ENCODE assay signal across 8 mouse cellular contexts in the genomic region with DNA sequence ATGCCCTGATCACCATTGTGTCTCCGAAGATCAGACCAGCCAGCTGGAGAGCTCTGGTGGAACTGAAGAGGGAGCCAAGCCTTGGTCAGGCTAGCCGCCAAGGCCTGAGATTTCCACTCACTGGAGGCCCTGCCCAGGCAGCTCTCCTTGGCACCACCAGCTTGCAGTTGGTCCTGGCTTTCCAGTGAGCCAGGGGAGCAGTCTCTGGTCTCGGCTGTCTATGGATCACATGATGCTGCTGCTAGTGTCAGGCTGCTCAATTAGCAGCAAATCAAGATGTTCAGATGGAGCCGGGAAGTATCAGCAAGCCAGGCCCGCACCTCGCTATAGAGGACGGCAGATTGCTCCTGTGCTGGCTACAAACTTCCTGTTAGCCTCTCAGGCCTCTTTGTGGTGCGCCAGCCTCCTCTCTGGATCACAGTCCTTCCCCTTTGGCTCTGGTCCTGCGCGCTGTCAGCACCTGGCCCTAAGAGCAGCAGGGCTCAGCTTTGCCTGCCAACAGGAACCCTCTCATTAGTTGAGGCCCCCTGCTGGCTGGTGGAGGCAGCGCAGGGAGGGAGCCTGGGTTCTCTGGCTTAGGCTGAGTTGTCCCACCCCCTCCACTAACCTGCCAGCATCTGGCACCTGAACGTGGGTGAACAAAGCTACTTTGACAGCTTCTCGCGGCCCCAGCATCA.
A peak's percentile ranks its signal among the peaks of the same experiment; 100 is the strongest.
DNase-seq lines count a peak whose midpoint lies in the region; ATAC-seq and TF ChIP-seq lines count a peak whose summit lies in the region.

No protein-coding gene starts in this region.

- no peak overlapping the region for H3K4me3 ChIP-seq in cerebellum, adult 2 months (replicated peaks; ENCODE audit: insufficient read depth, low read depth, low read length)
- H3K4me3 ChIP-seq in forebrain, embryonic 16.5 days (replicated peaks; ENCODE audit: low read length): no peak overlapping the region
- H3K4me3 ChIP-seq in heart, postnatal 0 days (ENCODE audit: low read depth, low read length): no peak overlapping the region
- H3K4me3 ChIP-seq in liver, postnatal 0 days (ENCODE audit: low read depth, low read length): no peak overlapping the region

- 3% methylated on average over 14 of the region's 14 CpGs for WGBS in cerebellum, adult 2 months
- 11% methylated on average over 14 of the region's 14 CpGs for WGBS in forebrain, embryonic 16.5 days
- 11% methylated on average over 14 of the region's 14 CpGs for WGBS in heart, postnatal 0 days
- WGBS in liver, postnatal 0 days (ENCODE audit: insufficient replicate concordance): 22% methylated on average over 14 of the region's 14 CpGs

- no peaks in the 10 kb centered on the region for H3K9me3 ChIP-seq in forebrain, embryonic 16.5 days (ENCODE audit: control insufficient read depth, low read length)
- no peaks in the 10 kb centered on the region for H3K9me3 ChIP-seq in heart, postnatal 0 days (replicated peaks; ENCODE audit: control insufficient read depth, low read length)
- no peaks in the 10 kb centered on the region for H3K9me3 ChIP-seq in liver, postnatal 0 days (ENCODE audit: low read length)

- H3K36me3 ChIP-seq in forebrain, embryonic 16.5 days (ENCODE audit: control insufficient read depth, insufficient read depth): no peaks in the 10 kb centered on the region
- no peaks in the 10 kb centered on the region for H3K36me3 ChIP-seq in heart, postnatal 0 days (replicated peaks; ENCODE audit: control insufficient read depth, insufficient read depth, low read length)
- no peaks in the 10 kb centered on the region for H3K36me3 ChIP-seq in liver, postnatal 0 days (replicated peaks; ENCODE audit: insufficient read depth, low read length)

- no peak for TF ChIP-seq POLR2A in cerebellum, adult 2 months (IDR thresholded peaks at IDR 0.05; ENCODE audit: borderline replicate concordance, insufficient read depth, low read length)

- TF ChIP-seq CTCF in cerebellum, adult 2 months (IDR thresholded peaks at IDR 0.05; ENCODE audit: borderline replicate concordance, insufficient read depth, low read depth, low read length): peak; percentile 71
- peak; percentile 98 for TF ChIP-seq CTCF in heart, postnatal 0 days (IDR thresholded peaks at IDR 0.05; ENCODE audit: low read depth)
- TF ChIP-seq CTCF in liver, postnatal 0 days (IDR thresholded peaks at IDR 0.05; ENCODE audit: low read depth): peak; percentile 83

- no peak overlapping the region for H3K9ac ChIP-seq in forebrain, embryonic 16.5 days (replicated peaks; ENCODE audit: low read depth, low read length)
- H3K9ac ChIP-seq in heart, postnatal 0 days (replicated peaks; ENCODE audit: low read depth, low read length): no peak overlapping the region
- H3K9ac ChIP-seq in liver, postnatal 0 days (replicated peaks): no peak overlapping the region

- peaks cover 27% of the 10 kb centered on the region for H3K4me1 ChIP-seq in cerebellum, adult 2 months (ENCODE audit: control insufficient read depth, insufficient read depth, low read length)
- H3K4me1 ChIP-seq in forebrain, embryonic 16.5 days (replicated peaks; ENCODE audit: control insufficient read depth, insufficient read depth, low read length): peaks cover 35% of the 10 kb centered on the region
- 0 out of 2 replicates have a peak, but pooled peaks cover 19% of the 10 kb centered on the region for H3K4me1 ChIP-seq in heart, postnatal 0 days (ENCODE audit: control insufficient read depth, insufficient read depth)
- no peaks in the 10 kb centered on the region for H3K4me1 ChIP-seq in liver, postnatal 0 days (ENCODE audit: insufficient read depth)

- no peak overlapping the region for H3K27ac ChIP-seq in cerebellum, adult 2 months (ENCODE audit: insufficient read depth, low read length)
- H3K27ac ChIP-seq in forebrain, embryonic 16.5 days (ENCODE audit: low read length): peak overlapping the region; percentile 37; the same call in 1 of the 2 replicates
- peak overlapping the region; percentile 77 for H3K27ac ChIP-seq in heart, postnatal 0 days (ENCODE audit: low read depth)
- H3K27ac ChIP-seq in liver, postnatal 0 days (ENCODE audit: low read depth): no peak overlapping the region

- no peak; the same call in 1 of the 2 replicates for TF ChIP-seq EP300 in heart, postnatal 0 days (IDR thresholded peaks at IDR 0.05; ENCODE audit: low read depth)
- TF ChIP-seq EP300 in liver, postnatal 0 days (IDR thresholded peaks at IDR 0.05; ENCODE audit: low read depth): no peak

- H3K4me2 ChIP-seq in forebrain, embryonic 16.5 days (ENCODE audit: low read length): no peak overlapping the region
- peak overlapping the region; percentile 41 for H3K4me2 ChIP-seq in heart, postnatal 0 days (ENCODE audit: low read depth, low read length)
- H3K4me2 ChIP-seq in liver, postnatal 0 days (ENCODE audit: low read depth, low read length): no peak overlapping the region

- H3K27me3 ChIP-seq in cerebellum, adult 2 months (ENCODE audit: control insufficient read depth, insufficient read depth, low read length): no peaks in the 10 kb centered on the region
- H3K27me3 ChIP-seq in forebrain, embryonic 16.5 days (replicated peaks; ENCODE audit: control insufficient read depth, insufficient read depth, low read length): no peaks in the 10 kb centered on the region
- peaks cover 3% of the 10 kb centered on the region; the same call in 1 of the 2 replicates for H3K27me3 ChIP-seq in heart, postnatal 0 days (ENCODE audit: control insufficient read depth, insufficient read depth, low read length)
- no peaks in the 10 kb centered on the region for H3K27me3 ChIP-seq in liver, postnatal 0 days (ENCODE audit: insufficient read depth, low read length)

- DNase-seq in Muller cell, postnatal 12 days (ENCODE audit: inconsistent ontology term): peak; percentile 95
- DNase-seq in cerebellum, adult 2 months: peak; percentile 90 to 92
- DNase-seq in heart, postnatal 0 days (ENCODE audit: low spot score): peak; percentile 94
- DNase-seq in kidney, postnatal 36 days: peak; percentile 88 to 93
- DNase-seq in liver, postnatal 0 days: peak; percentile 82
- DNase-seq in ovary, adult 18-20 months (ENCODE audit: low spot score): peak; percentile 61
- peak; percentile 88 for DNase-seq in urinary bladder, postnatal 14 days (ENCODE audit: low spot score)

- ATAC-seq in forebrain, embryonic 16.5 days: peak; percentile 88
- ATAC-seq in heart, postnatal 0 days (ENCODE audit: insufficient read depth, low read depth): peak; percentile 98
- ATAC-seq in liver, postnatal 0 days: peak; percentile 56

Comparison
In these comparisons a context has a peak if more than half of its experiments do, and no peak if none do; other contexts are left out.
1. H3K27ac ChIP-seq: peak in forebrain, embryonic 16.5 days (single experiment) and heart, postnatal 0 days (single experiment); none in cerebellum, adult 2 months (single experiment) and liver, postnatal 0 days (single experiment).
2. Peak in every context shown above with its lines, with median percentiles within 50 percentile points of each other: DNase-seq, CTCF ChIP-seq and ATAC-seq.